Mouse (Mus musculus): ENCODE measurements around the gene Wnt3a. TPM values are rescaled to one million over a fixed set of nuclear protein-coding genes. Genes with fewer than 3 reads are reported as not detected.
"Not testable (repeated sequence)": the region's sequence is repeated elsewhere in the genome, so short reads cannot be mapped to it uniquely, and the experiment has no call there.

Gene Wnt3a
- total RNA-seq, 1 experiment from 2014 or later = not detected

- no peak for ATAC-seq (ENCODE audit: extremely low read depth, insufficient number of reproducible peaks, low FRiP score, poor library complexity, severe bottlenecking)
Measured at GRCm38 (mm10) chr11:59309106-59309805, 18.7 kb upstream of the Wnt3a start.

- no peak for ATAC-seq (ENCODE audit: extremely low read depth, insufficient number of reproducible peaks, low FRiP score, poor library complexity, severe bottlenecking)
Measured at GRCm38 (mm10) chr11:59308625-59309024, 18.1 kb upstream of the Wnt3a start.

- ATAC-seq (ENCODE audit: extremely low read depth, insufficient number of reproducible peaks, low FRiP score, poor library complexity, severe bottlenecking) = no peak
Measured at GRCm38 (mm10) chr11:59308164-59308542, 17.6 kb upstream of the Wnt3a start.

- ATAC-seq (ENCODE audit: extremely low read depth, insufficient number of reproducible peaks, low FRiP score, poor library complexity, severe bottlenecking) = no peak
Measured at GRCm38 (mm10) chr11:59307422-59308163, 17.0 kb upstream of the Wnt3a start.

GRCm38 (mm10) chr11:59306461-59307421 lies 16.2 kb upstream of the Wnt3a start, which contains the start of gene Wnt9a:
TSS of gene Wnt9a (plus strand) at chr11:59306928.
- no peak for ATAC-seq (ENCODE audit: extremely low read depth, insufficient number of reproducible peaks, low FRiP score, poor library complexity, severe bottlenecking)

GRCm38 (mm10) chr11:59305821-59306215 lies 15.3 kb upstream of the Wnt3a start:
- no peak for ATAC-seq (ENCODE audit: extremely low read depth, insufficient number of reproducible peaks, low FRiP score, poor library complexity, severe bottlenecking)

GRCm38 (mm10) chr11:59305008-59305820 lies 14.7 kb upstream of the Wnt3a start:
- no peak for ATAC-seq (ENCODE audit: extremely low read depth, insufficient number of reproducible peaks, low FRiP score, poor library complexity, severe bottlenecking)

GRCm38 (mm10) chr11:59302700-59303569 lies 12.4 kb upstream of the Wnt3a start:
- ATAC-seq (ENCODE audit: extremely low read depth, insufficient number of reproducible peaks, low FRiP score, poor library complexity, severe bottlenecking) = no peak; the same call in 1 of the 2 replicates

GRCm38 (mm10) chr11:59301053-59301452 lies 10.5 kb upstream of the Wnt3a start:
- ATAC-seq (ENCODE audit: extremely low read depth, insufficient number of reproducible peaks, low FRiP score, poor library complexity, severe bottlenecking) = not testable (repeated sequence)

- no peak for ATAC-seq (ENCODE audit: extremely low read depth, insufficient number of reproducible peaks, low FRiP score, poor library complexity, severe bottlenecking)
Measured at GRCm38 (mm10) chr11:59300185-59300584, 9.6 kb upstream of the Wnt3a start.

GRCm38 (mm10) chr11:59297941-59298340 lies 7.4 kb upstream of the Wnt3a start:
- ATAC-seq (ENCODE audit: extremely low read depth, insufficient number of reproducible peaks, low FRiP score, poor library complexity, severe bottlenecking) = no peak

GRCm38 (mm10) chr11:59293616-59294015 lies 3.1 kb upstream of the Wnt3a start:
- no peak for ATAC-seq (ENCODE audit: extremely low read depth, insufficient number of reproducible peaks, low FRiP score, poor library complexity, severe bottlenecking)

- ATAC-seq (ENCODE audit: extremely low read depth, insufficient number of reproducible peaks, low FRiP score, poor library complexity, severe bottlenecking) = no peak
Measured at GRCm38 (mm10) chr11:59289706-59290105, 846 bp downstream of the Wnt3a start.

- ATAC-seq (ENCODE audit: extremely low read depth, insufficient number of reproducible peaks, low FRiP score, poor library complexity, severe bottlenecking) = no peak
Measured at GRCm38 (mm10) chr11:59284146-59284545, 6.4 kb downstream of the Wnt3a start.

- no peak for ATAC-seq (ENCODE audit: extremely low read depth, insufficient number of reproducible peaks, low FRiP score, poor library complexity, severe bottlenecking)
Measured at GRCm38 (mm10) chr11:59282933-59283332, 7.6 kb downstream of the Wnt3a start.

GRCm38 (mm10) chr11:59282111-59282510 lies 8.4 kb downstream of the Wnt3a start:
- no peak for ATAC-seq (ENCODE audit: extremely low read depth, insufficient number of reproducible peaks, low FRiP score, poor library complexity, severe bottlenecking)

GRCm38 (mm10) chr11:59278047-59278446 lies 12.5 kb downstream of the Wnt3a start:
- no peak for ATAC-seq (ENCODE audit: extremely low read depth, insufficient number of reproducible peaks, low FRiP score, poor library complexity, severe bottlenecking)

- no peak for ATAC-seq (ENCODE audit: extremely low read depth, insufficient number of reproducible peaks, low FRiP score, poor library complexity, severe bottlenecking)
Measured at GRCm38 (mm10) chr11:59276877-59277276, 13.7 kb downstream of the Wnt3a start.
